Mouse (Mus musculus) layer of hippocampus, adult 18-20 months (tissue): Measurements from ENCODE around the gene Dazl. TPM values are rescaled to one million over a fixed set of nuclear protein-coding genes. Genes with fewer than 3 reads are reported as not detected.
A peak's percentile ranks its signal among the peaks of the same experiment; 100 is the strongest.

Source experiments
- DNase-seq, 2 experiments: peaks; one replicate each; pipeline ENCODE4 v3.0.0; 2022; ENCODE audit warnings: low spot score in 2 of 2
- long read RNA-seq: library from polyadenylated mRNA; stranded (forward); transcript quantifications from one replicate; pipeline ENCODE4 v2.0.0, GENCODE M21; 2021
- total RNA-seq, 2 experiments: library from RNA; stranded (reverse); gene quantifications; 2 replicates each; pipeline ENCODE4 v1.2.3; 2021

Dazl gene
- 1 to 10 TPM; 3.2 to 5.3 TPM for total RNA-seq
- long read RNA-seq, partial matches to known transcripts = 0 of 5 reads
- long read RNA-seq, other reads (novel, unspliced or antisense) = 2 of 5 reads

DNA sequence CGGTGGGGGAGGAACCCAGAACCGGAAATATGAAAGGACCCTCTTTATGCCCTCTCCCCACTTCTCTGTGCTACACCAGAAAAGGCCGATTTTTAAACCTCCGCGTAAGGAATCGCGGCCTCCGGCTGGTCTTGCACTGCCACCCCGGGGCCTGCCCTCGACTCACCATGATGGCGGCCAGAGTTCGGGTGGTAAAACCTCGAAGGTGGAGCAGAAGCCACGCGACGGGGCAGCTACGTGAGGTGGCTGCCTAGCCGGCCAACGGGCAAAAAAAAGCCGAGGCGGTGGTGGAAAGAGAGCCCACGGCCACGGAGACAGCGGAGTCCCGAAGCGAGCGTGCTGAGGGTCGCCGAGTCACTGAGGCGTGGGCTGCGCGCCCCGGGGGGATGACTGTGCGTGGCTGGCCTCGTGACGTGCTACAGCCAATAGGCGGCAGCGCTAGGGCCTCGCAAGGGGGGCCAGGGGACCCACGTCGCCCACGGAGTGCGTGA, at the start of gene Dazl:
Gene Dazl, minus strand, starts transcription at position 396 of the 491 bp plus-strand sequence.
- DNase-seq = peak in 1 of 2 experiments; percentile 14

DNA sequence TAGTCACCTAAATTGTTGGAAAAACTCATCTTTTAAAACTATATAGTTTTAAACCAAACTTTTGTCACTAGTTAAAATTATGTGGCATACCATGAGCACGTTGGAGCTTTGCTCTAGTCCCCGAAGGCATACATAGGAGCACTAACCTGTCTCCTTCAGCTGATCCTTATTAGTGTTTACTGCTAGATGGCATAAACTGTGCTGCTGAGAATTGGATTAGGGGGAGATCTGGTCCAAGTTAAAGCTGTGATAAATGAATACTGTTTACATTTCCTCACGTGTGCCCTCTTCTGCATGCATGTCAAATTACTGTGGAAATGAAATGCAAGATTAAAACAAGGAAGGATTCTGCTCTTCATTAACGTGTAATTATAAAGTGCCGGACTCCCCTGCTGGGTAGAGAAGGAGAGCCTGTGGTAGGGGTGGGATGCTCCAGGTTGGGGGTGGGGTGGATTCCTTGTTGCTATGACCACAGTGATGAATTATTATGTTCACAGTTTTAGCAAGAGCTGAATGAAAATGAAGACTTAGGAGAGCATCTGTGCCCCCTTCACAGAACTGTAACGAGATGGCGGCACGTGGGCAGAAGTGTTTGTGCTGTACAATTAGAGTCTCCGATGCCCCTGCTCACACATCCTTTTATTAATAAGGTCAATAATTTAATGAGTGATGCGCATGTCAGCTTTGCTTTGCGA, 48.6 kb upstream of the Dazl start:
- peak in 1 of 2 experiments; percentile 8 for DNase-seq

DNA sequence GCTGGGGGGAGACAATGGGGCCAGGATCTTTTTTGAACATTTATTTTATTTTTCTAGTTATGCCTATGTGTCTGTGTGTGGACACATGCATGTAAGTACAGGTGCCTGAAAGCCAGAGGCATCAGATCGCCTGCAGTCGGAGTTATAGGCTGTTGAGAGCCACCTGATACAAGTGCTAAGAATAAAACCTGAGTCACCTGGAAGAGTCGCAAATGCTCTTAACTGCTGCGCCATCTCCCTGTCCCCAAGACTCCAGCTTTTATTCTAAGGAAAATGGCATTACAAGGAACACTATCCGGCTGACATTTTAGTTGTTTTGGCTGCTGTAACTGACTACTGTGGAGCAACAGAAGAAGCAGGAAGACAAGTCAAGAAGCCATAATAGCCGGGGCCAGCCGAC, 45.5 kb upstream of the Dazl start:
- DNase-seq = no peak

DNA sequence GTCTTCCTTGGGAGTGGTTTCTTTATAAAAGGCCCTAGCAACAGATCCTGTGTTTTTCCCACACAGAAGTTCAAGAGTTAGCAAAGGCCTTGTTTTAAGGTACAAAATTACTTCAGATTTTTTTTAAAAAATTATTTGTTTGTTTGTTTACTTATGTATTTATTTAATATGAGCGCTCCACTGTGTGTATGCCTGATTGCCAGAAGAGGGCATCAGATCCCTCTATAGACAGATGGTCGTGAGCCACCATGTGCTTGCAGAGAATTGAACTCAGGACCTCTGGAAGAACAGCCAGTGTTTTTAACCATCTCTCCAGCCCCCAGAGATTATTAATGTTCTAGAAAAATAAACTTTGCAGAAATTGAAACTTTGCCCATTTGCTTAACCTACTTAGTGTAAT, 42.3 kb upstream of the Dazl start:
- DNase-seq = no peak

DNA sequence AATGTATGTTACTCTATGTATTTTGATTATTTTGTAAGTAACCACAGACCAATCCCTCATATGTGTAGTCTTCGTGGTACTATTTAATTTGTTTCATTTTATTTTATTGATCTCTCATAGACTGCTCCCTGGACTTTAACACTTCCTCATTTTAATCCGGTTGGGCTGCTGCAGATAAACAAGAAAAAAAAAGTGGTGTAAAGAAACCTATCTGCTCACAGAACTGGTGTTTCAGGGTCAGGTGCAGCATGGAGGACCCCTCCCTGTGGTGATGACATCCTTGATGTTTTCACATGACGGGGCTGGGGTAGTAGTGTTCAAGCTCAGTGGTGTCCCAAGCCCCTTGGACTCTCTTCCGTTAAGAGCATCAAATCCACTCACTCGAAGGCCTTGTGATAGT, 41.3 kb upstream of the Dazl start:
- no peak for DNase-seq

DNA sequence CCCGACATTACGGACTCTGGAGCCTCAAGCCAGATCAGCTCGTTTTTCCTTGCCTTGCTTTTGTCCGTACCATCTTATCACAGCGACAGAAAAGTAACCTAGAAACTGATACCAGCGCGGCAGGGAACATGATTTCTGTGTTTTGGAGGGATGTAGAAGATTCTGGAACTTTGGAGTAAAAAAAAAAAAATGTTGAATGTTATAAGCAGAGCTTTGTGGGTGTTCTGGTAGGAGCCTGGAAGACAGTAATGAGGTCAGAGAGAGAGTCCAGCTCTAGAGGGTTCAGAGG, 38.5 kb upstream of the Dazl start:
- DNase-seq = no peak

DNA sequence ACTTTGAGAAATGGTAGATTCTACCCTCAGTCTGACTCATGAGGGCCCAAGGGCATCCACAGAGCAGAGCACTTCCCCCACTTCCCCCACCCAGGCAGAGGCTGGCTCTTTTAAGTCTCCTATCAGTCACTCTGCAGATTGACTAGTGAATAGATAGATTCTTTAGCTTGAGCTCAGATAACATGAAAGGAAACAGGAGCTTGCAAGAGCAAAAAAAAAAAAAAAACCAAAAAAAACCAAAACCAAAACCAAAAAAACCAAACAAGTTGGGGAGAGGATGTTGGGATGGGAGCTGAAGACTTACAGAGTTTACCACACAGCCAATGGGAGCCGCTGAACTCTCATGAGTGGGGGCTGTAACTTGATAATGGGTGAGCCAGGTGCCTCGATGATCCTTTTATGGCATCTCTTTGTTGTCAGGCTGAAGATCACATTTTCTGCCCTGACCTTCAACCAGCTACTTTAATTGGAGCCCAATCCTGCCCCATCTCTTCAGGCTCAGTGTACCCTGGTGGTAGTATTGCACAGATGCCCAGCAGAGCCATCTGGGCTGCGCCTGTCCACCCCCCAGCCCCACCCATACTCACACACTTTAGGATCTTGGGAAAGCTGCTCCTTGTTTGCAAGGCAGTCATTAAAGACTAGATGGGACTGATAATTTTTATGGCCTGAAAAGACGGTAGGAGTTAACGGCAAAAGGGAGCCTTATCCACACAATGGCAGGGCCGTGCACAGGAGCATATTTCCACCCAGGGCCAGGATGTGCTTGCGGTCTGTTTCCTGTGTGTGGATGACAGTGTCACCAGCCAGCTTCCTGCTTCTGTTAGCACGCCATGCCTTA, 38.0 kb upstream of the Dazl start:
- DNase-seq = no peak

DNA sequence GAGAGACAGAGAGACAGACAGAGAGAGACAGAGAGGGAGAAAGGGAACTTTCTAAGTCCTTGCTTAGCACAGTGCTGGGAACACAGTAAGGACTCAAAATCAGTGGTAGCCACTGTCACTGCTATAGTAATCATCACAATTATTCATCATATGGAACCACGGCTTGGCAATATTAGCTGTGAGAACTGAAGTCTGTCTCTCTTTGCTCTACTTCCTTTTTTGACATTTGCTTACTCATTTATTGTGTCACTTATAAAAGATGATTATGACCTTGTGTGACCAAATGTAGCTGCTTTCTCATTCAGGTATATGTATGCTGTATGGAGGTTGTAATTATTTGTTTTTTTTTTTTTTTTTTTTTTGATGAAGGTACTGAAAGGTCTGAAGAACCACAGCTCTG, 36.8 kb upstream of the Dazl start:
- DNase-seq = no peak

DNA sequence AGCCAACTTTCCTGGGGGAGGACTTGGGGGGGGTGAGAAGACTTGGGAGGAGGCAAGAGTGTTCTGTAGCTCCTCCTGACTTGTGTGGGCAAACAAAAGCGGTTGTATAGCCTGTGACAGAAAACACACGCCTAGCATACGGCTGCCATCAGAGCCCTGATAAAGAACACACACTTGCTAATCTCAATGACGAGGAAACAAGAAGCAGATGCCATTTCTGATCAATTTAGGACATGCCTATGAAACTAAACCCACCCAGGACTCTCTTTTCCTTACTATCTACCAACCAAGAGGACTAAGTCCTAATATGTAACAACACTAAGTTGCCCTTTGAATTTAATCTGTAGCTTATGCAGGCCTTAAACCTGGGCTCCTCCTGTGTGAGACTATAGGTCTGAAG, 31.2 kb upstream of the Dazl start:
- DNase-seq = no peak

DNA sequence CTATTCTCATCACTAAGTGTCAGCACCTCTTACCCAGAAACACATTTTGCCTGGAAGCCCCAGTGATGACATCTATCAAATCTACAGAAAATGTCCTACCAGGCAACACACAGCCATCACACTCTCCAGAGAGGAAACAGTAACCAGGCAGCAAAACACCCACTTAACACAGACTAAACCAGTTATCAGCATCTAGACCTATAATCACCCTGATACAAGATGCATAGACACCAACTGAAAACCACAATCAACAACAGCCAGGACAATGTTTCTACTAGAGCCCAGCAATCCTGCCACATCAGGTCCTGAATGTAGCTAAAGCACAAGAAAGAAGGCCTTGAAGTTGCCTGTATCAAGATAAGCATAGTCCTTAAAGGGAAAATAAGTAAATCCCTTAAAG, 25.4 kb upstream of the Dazl start:
- DNase-seq = no peak

DNA sequence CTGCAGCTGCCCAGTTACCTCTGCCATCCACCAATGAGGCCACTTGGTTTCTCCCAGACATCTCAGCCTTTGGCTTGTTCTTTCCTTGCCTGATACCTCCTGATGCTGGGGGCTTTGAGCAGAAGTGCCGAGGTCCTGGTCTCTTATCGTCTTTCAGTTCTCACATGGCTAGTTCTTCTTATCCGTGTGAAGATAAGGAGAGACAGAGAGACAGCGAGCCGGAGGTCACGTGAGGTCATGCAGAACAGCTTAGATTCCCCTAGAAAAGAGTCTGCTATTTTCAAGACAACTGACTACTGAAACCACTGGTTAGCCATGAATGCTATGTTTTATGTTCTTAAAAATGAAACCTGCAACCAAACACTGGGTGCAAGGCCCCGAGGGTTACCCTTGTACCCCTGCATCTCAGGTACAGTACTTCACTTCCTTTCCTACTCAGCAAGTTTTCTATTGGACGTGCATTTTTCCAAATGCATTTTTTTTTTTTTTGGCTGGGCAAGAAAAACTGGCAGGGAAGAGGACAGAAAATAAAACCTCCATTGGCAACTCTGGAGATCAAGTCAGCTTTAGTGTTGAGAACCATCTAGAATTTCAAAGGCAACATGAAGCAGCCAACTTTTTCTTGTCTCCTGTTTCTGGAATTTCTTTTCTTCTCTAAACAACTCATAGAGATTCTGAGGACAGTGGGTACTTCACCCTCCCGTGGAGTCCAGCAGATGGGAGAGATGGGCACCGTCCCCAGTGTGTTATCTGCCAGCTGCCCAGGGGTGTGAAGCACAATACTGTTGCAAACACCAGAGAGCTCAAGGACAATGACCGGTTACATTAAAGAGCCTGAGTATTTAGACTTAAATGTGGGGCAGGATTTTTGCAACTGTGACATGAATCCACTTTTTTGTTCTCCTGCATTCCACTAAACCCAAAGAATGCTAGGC, 23.0 kb upstream of the Dazl start:
- DNase-seq = no peak

DNA sequence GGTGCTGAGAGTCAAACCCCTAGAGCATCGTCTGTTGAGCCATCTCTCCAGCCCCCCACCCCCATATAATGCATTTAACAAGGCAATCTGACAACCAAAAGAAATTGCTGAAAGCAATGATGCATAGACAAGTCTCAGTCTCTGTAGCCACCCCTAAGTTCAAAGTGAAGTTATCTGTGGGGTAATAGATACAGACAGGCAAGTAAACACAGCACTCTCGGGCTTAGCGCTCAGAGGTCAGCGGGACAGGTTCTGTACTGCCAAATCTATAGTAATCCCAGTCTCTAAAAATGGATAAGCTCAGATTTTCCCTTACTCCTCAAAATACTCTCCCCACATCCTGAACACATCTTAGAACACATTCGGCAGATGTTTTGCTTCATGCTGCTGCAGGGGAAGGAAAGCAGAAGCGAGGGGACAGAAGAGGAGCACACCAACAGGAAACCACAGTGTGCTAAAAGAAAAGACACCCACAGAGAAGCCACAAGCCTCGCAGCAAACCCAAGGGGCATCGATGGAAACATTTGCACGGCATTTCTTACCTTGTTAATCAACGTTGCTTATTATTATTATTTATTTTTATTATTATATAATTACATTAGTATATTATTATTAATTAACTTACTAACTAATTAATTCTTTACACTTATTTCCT, 16.8 kb upstream of the Dazl start:
- DNase-seq = no peak

DNA sequence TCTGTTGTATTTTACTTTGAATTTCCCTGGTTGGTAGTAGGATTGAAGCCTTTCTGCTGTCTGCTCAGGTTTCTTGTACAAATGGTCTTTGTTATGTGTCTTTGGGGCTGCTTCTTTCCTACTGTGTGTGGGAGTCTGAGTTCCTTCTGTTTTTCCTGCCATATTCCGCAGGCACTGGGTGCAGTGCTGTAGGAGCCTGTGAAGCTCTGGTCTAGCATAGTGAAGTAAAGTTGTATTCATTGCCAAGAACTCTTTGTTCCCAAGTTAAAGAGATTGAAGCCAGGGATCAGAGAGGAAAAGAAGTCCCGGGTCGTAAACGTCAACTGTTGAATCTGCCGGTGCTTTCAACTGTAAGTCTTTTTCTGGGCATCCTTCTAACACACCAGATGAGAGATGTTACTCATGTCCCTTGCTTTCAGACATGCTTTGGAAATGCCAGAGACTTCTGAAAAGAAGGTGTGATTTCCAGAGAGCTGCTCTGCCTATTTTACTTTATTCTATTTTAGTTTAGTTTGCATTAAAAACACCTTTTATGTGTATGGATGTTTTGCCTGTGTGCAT, 16.2 kb upstream of the Dazl start:
- DNase-seq = peak in 1 of 2 experiments; percentile 17

DNA sequence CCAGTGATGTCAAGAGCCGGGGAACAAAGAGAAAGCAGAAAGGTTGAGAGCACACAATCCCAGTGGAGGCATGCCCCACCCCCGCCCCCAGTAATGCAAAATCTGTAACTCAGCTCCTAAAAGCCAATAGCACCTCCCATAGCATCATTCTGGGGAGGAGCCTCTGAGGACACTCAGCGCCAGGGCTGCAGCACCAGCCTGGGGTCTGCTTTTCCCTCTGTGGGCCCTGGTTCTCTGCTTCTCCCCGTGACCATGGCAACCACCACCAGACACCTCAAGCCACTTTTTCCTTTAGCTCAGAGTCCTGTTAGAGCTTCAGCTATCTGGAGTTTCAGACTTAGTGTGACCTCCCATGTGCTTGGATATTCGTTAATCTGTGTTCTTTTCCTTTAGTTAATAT, 15.4 kb upstream of the Dazl start:
- DNase-seq = no peak

DNA sequence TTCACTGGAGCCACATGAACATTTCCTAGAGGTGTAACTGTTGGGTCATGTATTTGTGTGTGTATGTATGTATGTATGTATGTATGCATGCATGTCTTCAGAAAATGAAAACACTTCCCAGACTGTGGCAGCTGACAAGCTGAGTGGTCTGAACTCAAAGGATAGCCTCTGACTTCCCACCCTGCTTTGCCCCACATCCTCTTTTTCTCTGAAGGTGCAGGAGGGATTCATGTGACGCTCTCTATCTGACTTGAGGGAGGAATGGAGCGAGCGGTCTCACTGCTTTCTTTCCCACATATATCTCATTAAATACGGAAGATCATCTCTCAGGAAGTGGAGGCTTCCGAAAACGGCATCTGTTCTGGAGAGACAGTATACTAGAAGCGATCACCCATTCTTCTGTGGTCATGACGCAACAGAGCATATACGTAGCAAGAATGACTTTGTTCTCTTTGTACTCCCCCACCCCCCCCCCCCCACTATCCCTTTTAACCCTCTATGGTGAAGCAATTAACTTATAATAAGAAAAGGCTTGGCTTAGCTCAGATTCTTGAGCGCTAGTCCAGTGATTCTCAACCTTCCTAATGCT, 14.7 kb upstream of the Dazl start:
- no peak for DNase-seq

DNA sequence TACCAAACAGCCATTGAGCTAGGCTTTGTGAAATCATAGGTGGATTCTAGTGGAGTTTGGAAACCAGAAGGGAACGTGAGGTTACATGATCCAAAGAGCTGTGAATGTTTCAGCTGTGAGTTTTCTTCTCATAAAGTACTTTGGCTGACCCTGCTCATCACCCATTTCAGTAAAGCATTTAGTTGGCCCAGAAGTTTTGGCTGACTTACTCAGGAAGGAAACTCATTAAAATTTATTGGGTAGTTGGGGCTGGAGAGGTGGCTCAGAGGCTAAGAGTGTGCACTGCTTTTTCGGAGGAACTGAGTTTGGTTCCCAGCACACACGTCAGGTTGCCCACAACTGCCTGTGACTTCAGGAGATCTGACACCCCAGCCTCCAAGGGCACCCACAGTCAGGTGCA, 9.4 kb upstream of the Dazl start:
- no peak for DNase-seq

DNA sequence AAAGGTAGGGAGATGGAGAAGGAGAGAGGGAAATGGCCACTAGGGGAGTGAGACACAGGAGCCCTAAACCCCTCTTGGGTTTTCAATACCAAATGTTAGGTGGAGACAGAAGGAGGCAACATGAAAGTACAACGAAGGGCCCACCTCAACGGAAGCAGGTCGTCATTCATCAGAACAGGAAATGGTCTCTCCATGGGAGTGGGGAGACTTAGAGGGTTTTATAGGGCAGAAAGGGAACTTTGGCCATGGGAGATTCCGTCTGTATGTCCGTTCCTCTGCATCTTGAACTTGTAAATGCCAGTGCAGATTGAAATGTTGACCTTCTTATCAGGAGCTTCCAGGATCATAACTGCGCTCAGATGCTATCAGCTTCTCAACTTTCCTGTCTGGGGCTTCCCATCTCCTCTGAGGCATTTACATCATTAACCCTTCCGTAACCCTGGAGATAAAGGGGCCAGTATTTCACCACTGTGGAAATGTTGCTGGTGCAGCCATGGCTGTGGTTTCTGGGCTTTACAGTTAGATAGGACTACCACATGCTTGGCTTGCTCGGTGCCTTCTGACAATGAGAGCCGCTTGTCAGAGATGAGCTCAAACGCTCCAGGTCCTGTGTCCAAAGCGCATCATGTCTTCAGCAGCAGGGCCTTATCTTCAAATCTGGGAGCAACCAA, 6.9 kb upstream of the Dazl start:
- DNase-seq = no peak

DNA sequence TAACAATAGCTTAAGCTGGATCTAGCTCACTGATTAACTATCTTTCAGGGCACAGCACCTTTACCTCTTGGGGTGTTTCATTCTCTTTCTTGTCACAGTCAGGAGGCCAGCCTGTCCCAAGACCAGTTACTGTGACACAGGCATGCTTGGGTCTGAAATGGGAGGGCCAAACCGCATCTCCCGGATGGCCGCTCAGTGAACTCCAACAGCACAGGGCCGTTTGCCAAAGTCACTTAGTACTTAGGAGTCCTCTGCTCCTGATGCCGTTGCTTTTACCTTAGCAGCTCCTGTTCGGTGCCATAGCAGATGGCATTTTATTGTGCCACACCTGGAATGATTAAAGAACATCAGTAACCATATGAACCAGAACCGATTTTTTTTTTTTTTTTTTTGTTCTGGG, 5.4 kb upstream of the Dazl start:
- no peak for DNase-seq

DNA sequence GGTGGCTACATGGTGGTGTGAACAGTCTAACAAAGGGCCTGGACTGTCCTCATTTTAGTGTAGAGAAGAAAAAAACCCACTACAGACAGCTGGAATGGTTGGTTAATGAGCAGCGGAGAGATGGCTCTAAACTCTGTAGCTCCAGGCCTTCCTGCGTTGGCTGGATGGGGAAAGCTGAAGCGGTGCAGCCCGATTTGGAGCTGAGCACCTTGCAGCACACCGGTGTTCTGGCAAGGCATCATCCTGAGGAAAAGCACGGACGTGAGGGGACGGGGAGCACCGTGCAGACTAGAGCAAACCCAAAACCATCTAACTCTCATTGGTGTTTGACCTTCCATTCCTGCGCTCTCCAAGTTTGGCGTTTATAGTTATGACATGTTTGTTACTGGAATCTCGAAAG, 1.3 kb upstream of the Dazl start:
- no peak for DNase-seq

DNA sequence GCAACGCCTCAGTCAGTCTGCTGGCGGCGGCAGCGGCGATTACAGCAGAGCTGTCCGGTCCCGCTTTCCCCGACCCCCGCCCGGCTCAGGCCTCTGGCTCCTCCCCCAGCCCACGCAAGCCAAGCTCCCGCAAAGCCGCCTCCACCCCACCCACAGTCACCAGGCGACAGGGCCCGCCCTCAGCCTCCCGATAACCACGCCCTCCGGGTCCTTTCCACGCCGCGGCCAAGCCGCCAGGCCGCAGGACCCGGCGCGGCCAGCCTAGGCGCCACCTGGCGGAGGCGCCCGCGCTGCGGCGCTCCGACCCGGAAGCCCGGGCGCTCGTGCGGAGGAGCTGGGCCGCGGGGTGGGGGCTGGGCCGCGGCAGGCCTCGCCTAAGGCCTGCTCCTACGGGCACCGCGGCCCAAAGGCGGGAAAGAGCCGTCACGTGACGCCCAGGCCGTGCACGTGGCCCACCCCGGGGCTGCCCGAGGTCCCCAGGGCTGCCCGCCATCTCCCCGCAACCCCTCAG, 720 bp downstream of the Dazl start:
- peak; percentile 64 to 72 for DNase-seq
